Mouse (Mus musculus) ES-E14 (cell line): ENCODE measurements around the gene Cd5. TPM values are rescaled to one million over a fixed set of nuclear protein-coding genes. Genes with fewer than 3 reads are reported as not detected.

Experiments
- DNase-seq: peaks from one replicate; pipeline ENCODE4 v3.0.0-alpha.2; 2013; ENCODE audit warnings: low read depth, low spot score
- H3K27ac ChIP-seq: 2 replicates; pipeline ENCODE4 v1.5.1; 2012; ENCODE audit warnings: low read depth, mild to moderate bottlenecking, low read length, moderate library complexity, mixed read lengths; ENCODE audit not compliant: poor library complexity, insufficient read depth, severe bottlenecking
- H3K36me3 ChIP-seq: 2 replicates; pipeline ENCODE4 v1.6.1; 2012; ENCODE audit warnings: mild to moderate bottlenecking, low read length, moderate library complexity, mixed read lengths; ENCODE audit not compliant: control insufficient read depth, poor library complexity, insufficient read depth, severe bottlenecking
- H3K4me1 ChIP-seq, 2 experiments: fragments of 150-350 bp in 1 of 2; sonication (generic) in 1 of 2; 2 replicates each; pipeline ENCODE4 v1.6.1; 2012; ENCODE audit warnings: low read length in 2 of 2, mild to moderate bottlenecking in 1 of 2, mixed read lengths in 1 of 2; ENCODE audit not compliant: control insufficient read depth in 2 of 2, insufficient read depth in 2 of 2, poor library complexity in 1 of 2
- H3K4me3 ChIP-seq, 2 experiments: fragments of 150-350 bp in 1 of 2; sonication (generic) in 1 of 2; 2 replicates each; pipeline ENCODE4 v1.5.1; 2012; ENCODE audit warnings: low read length in 2 of 2, low read depth in 1 of 2, mild to moderate bottlenecking in 1 of 2, mixed read lengths in 1 of 2; ENCODE audit not compliant: insufficient read depth in 1 of 2, poor library complexity in 1 of 2, severe bottlenecking in 1 of 2
- H3K9ac ChIP-seq: 2 replicates; pipeline ENCODE4 v1.6.1; 2012; ENCODE audit warnings: low read depth, mild to moderate bottlenecking, low read length, mixed read lengths; ENCODE audit not compliant: poor library complexity, insufficient read depth, severe bottlenecking
- H3K9me3 ChIP-seq: fragments of 150-350 bp; sonication (generic); 2 replicates; pipeline ENCODE4 v1.6.1; 2012; ENCODE audit warnings: low read depth, mild to moderate bottlenecking, low read length; ENCODE audit not compliant: control insufficient read depth, insufficient read depth
- CHD2 ChIP-seq: IDR thresholded peaks from 2 replicates; pipeline ENCODE4 v1.6.1; 2014; ENCODE audit warnings: mild to moderate bottlenecking, low read depth, low read length, inconsistent platforms
- HCFC1 ChIP-seq: IDR thresholded peaks from 2 replicates; pipeline ENCODE4 v1.6.1; 2012; ENCODE audit warnings: low read length, inconsistent platforms, borderline replicate concordance; ENCODE audit not compliant: insufficient read depth
- MAFK ChIP-seq: IDR thresholded peaks from 2 replicates; pipeline ENCODE4 v1.6.1; 2014; ENCODE audit warnings: mild to moderate bottlenecking, low read depth, low read length, inconsistent platforms; ENCODE audit not compliant: insufficient read depth
- ZNF384 ChIP-seq: IDR thresholded peaks from 2 replicates; pipeline ENCODE4 v1.6.1; 2012; ENCODE audit warnings: low read depth, low read length, inconsistent platforms
- in situ Hi-C, 2 experiments: fragments of 600-800 bp; cut with MboI; formaldehyde crosslinking; loops; one replicate each; pipeline ENCODE4 v1.15.1; 2025; ENCODE audit warnings: low sequenced_read_pairs in 2 of 2, inconsistent platforms in 1 of 2; ENCODE audit not compliant: unreplicated experiment in 2 of 2
- total RNA-seq: library from RNA; depleted of rRNA; stranded (reverse); fragments of 300-350 nt; gene quantifications from 2 replicates; pipeline ENCODE4 v1.2.3, GENCODE M21; 2012; rRNA removed

The Cd5 gene
- total RNA-seq, 1 experiment, result not detected

GRCm38 (mm10) chr19:10671319-10671718 is 67.5 kb downstream of the Cd5 start:
- in situ Hi-C loops, result no loop called here
- Histone ChIP-seq H3K4me1 (peaks cover 8 to 10% of the 10 kb centered on the region in 2 experiments; a peak in 3 of 4 replicates), H3K9ac (no peak overlapping the region), H3K36me3 (no peaks in the 10 kb centered on the region), H3K27ac (no peak overlapping the region), H3K4me3 (no peak overlapping the region), H3K9me3 (no peaks in the 10 kb centered on the region)
- DNase-seq, result no peak
- TF ChIP-seq MAFK (no peak), HCFC1 (no peak), ZNF384 (no peak), CHD2 (no peak)

Other genes starting within 250 kb of the Cd5 start
- 37.7 and 38.0 TPM in 2 replicates for gene Cpsf7, start 213.7 kb downstream of the Cd5 start, total RNA-seq
- 24.3 and 31.3 TPM in 2 replicates for gene Sdhaf2, start 212.9 kb downstream of the Cd5 start, total RNA-seq
- 29.2 and 30.1 TPM in 2 replicates for gene Tmem216, start 182.8 kb downstream of the Cd5 start, total RNA-seq
- gene Cyb561a3, start 161.8 kb downstream of the Cd5 start, total RNA-seq, result 12.9 and 14.9 TPM in 2 replicates
- 22.4 and 29.8 TPM in 2 replicates for gene Tmem138, start 161.6 kb downstream of the Cd5 start, total RNA-seq
- gene Ddb1, start 133.7 kb downstream of the Cd5 start, total RNA-seq, result 584 and 635 TPM in 2 replicates
- 12.2 and 14.4 TPM in 2 replicates for gene Tkfc, start 133.3 kb downstream of the Cd5 start, total RNA-seq
- gene Vwce, start 104.8 kb downstream of the Cd5 start, total RNA-seq, result 0.49 and 0.63 TPM in 2 replicates
- gene Pga5, start 60.9 kb downstream of the Cd5 start, total RNA-seq, result 3.1 and 4.9 TPM in 2 replicates
- gene Vps37c, start 50.3 kb downstream of the Cd5 start, total RNA-seq, result 6.2 and 6.6 TPM in 2 replicates
- gene Cd6, start 91.1 kb upstream of the Cd5 start, total RNA-seq, result 3.4 and 4.9 TPM in 2 replicates
- gene Slc15a3, start 100.7 kb upstream of the Cd5 start, total RNA-seq, result 2.2 and 5.6 TPM in 2 replicates
- gene Tmem132a, start 130.9 kb upstream of the Cd5 start, total RNA-seq, result 41.4 and 84.8 TPM in 2 replicates
- 25.3 and 35.3 TPM in 2 replicates for gene Tmem109, start 143.0 kb upstream of the Cd5 start, total RNA-seq
- gene Prpf19, start 156.2 kb upstream of the Cd5 start, total RNA-seq, result 121 and 146 TPM in 2 replicates
- gene Zp1, start 181.6 kb upstream of the Cd5 start, total RNA-seq, result 0.09 TPM in 1 of 2 replicates, not detected in the other
- 0.67 and 1.1 TPM in 2 replicates for gene Ptgdr2, start 198.2 kb upstream of the Cd5 start, total RNA-seq
- 25.7 and 29.1 TPM in 2 replicates for gene Ccdc86, start 210.3 kb upstream of the Cd5 start, total RNA-seq
- gene Ms4a10, start 235.7 kb upstream of the Cd5 start, total RNA-seq, result 6.2 and 8.3 TPM in 2 replicates